Mouse (Mus musculus) urinary bladder, postnatal 10 days (tissue): ENCODE measurements around the gene Itfg1.

Source experiments
- DNase-seq: peaks from one replicate; pipeline ENCODE4 v3.0.0; 2022; ENCODE audit warnings: low spot score

Gene Itfg1

DNA sequence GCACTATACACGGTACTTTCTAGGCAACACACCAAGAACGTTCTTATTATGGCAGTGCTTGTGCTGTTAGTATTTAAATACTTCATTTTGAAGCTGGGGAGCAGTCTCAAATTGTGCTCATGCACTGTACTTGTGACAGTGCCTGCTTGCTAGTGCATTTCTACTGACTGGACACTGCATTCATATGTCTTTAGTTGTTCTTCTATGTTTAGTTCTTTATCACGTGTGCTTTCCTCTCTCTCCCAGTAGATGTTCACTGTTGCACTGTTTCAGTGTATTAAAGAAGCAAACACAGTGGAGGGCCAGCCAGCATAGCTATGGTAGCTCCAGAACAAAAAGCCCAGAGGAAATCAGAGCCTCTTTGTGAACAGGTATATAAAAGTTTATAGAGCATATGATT lies 110.2 kb downstream of the Itfg1 start:
- no peak for DNase-seq

DNA sequence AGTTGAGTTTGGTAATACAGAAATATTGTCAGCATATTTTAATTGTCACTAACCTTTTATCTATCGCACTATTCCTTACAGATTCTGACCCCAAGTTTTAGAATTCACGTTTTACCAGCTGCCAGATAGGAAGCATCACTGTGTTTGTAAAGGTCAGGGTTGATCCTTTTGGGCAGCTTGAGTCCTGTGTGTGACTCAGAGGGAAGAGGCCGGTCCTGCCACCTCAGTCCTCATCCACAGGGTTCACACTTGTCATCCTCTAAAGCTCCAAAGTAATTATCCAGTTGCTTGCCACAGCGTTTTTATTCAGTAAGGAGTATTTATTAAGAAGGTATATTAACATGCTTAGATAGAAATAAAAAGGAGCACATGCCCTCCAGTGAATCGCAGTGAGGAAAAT lies 123.5 kb downstream of the Itfg1 start:
- DNase-seq: no peak

DNA sequence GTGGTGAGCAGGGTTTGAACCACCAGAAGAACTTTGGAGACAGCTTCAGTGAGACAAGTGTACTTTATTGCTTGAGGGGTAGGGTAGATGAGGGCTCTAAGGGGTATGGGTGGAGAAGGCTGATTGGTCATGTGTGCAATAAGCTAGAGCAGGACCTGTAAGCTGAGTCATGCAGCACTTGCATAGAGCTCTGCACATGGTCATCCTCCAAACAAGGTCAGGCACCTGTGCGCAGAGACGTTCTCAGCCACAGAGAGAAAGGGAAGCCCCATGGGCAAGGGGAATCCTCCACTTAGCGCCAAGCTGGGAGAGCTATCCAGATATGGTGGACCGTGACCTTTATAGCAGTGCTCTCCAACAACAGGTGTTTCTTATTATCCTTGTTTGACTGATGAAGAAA lies 124.0 kb downstream of the Itfg1 start:
- no peak for DNase-seq

DNA sequence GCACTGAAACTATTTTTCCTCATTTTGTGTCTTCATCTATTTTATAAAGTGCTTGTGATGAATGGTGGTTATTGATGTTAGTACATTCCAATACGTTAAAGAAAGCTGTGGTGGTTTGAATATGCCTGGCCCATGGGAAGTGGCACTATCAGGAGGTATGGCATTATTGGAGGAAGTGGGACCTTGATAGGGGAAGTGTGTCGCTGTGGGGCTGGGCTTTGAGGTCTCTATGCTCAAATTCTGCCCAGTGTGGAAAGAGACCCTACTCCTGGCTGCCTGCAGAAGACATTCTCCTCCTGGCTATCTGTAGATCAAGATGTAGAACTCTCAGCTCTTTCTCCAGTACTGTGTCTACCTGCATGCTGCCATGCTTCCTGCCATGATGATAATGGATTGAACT lies 133.7 kb downstream of the Itfg1 start:
- no peak for DNase-seq

DNA sequence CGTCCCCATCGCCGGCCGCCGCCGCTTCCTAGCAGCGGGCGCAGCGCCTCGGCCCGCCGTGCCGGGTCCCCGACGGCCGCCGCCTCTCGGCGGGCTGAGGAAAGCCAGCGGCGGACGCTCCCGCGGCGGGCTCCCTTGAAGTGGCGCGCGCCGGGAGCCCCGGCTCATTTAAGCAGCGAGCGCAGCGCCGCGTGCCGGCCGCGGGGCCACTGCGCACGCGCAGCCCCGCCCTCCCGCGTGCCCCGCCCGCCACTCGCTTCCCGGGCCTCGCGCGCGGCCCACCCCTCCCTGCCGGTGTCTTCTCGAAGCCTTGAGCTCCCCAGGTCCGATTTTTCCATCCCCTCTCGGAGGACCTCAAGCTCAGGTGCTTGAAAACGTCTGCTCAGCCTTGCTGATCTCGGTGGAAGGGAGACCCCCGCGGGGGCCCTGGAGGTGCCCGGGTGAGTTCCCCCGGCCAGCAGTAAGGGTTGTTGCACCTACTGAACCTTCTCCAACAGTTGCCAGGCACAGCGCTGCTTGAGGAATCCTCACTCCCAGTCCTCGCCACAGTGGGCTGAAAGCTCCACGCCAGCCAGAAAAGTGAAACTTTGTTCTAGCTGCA lies 139.9 kb downstream of the Itfg1 start, which contains the start of gene Neto2:
TSS of gene Neto2 (minus strand) at position 174 of the 601 bp plus-strand sequence.
- peak; percentile 9 for DNase-seq

DNA sequence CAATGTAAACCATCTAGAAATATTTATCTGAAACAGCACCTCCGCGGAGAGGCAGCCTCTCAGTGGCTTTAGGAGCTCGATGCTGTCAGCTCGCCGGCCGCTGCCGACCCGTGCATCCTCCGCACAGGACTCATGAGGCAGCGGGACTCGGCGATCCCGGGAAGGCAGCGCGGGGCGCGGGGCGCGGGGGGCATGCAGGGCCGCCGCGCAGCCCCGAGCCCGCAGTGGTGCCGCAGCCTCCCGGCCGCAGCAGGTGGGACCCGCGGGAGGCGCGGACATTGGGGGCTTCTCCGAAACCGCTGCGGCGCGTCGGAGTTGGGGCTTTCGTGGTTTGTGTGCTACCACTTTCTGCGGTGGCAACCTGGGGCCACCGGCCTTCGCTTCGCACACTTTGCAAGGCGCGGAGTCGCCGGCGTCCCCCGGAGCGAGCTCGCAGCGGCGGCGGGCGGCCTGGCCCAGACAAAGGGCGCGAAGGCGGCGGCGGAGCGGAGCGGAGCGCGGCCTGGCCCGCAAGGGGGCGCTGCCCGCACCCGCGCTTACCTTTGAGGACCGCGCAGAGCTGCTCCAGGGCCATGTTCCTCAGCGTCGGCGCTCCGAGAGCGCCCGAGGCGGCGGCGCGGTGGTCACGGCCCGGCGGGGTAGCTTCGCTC lies 140.5 kb downstream of the Itfg1 start:
- no peak for DNase-seq

DNA sequence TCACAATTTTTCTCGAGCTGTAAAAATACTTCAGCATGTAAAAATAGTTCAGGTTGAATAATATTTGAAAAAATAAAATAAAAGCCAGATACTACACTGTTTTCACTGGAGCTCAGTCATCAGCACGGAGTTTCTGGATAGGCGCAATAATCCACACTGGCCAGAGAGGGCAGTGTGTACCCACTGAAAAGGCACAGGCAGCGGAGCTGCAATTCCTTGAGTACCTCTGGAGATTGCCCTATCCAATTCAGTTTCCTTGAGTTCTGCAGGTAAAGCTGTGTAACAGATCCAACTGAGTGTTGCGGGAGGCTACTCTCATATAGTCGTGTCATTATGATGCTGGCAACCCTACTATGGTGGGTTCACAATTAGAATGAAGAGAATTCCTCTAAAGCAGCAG lies 141.7 kb downstream of the Itfg1 start:
- DNase-seq: no peak
